Mouse (Mus musculus) intestine, embryonic 16.5 days (tissue): ENCODE measurements at regions not wholly inside any gene's neighbourhood (a gene's known extent, or its start where the extent isn't known, plus 50 kb on each side); places are given as distances from the start of the nearest gene placed in this dataset.

Experiments used
- ATAC-seq: fragments of 200-750 bp; cut with Nextera tagmentation; 2 replicates; pipeline ENCODE4 v1.8.0; 2017; ENCODE audit warnings: moderate TSS enrichment, moderate library complexity
- H3K27ac ChIP-seq: fragments of 300-500 bp; sonication (generic); 2 replicates; pipeline ENCODE4 v1.5.1; 2014; ENCODE audit warnings: mild to moderate bottlenecking, low read length
- H3K27me3 ChIP-seq: fragments of 300-500 bp; sonication (generic); replicated peaks from 2 replicates; pipeline ENCODE4 v1.6.1; 2014; ENCODE audit warnings: low read length, control low read depth, mixed read lengths; ENCODE audit not compliant: control insufficient read depth, insufficient read depth
- H3K36me3 ChIP-seq: fragments of 300-500 bp; sonication (generic); 2 replicates; pipeline ENCODE4 v1.6.1; 2014; ENCODE audit warnings: low read length, control low read depth; ENCODE audit not compliant: control insufficient read depth, insufficient read depth
- H3K4me1 ChIP-seq: fragments of 300-500 bp; sonication (generic); 2 replicates; pipeline ENCODE4 v1.6.1; 2014; ENCODE audit warnings: low read length, control low read depth, mixed read lengths; ENCODE audit not compliant: control insufficient read depth, insufficient read depth
- H3K4me2 ChIP-seq: fragments of 300-500 bp; sonication (generic); 2 replicates; pipeline ENCODE4 v1.6.1; 2014; ENCODE audit warnings: low read depth, low read length, control low read depth
- H3K4me3 ChIP-seq: fragments of 300-500 bp; sonication (generic); 2 replicates; pipeline ENCODE4 v1.5.1; 2014; ENCODE audit warnings: mild to moderate bottlenecking, low read length
- H3K9ac ChIP-seq: fragments of 300-500 bp; sonication (generic); 2 replicates; pipeline ENCODE4 v1.6.1; 2014; ENCODE audit warnings: low read depth, low read length
- H3K9me3 ChIP-seq: fragments of 300-500 bp; sonication (generic); 2 replicates; pipeline ENCODE4 v1.6.1; 2016; ENCODE audit warnings: low read length, control low read depth; ENCODE audit not compliant: control insufficient read depth
- WGBS: fragments of 180-500 bp; shearing (Covaris S2); extraction: QIAGEN DNeasy Blood & Tissue Kit; methylation state at CpG from one replicate; pipeline ENCODE4 v1.1.7; 2014; 5-methylcytosine and 5-hydroxymethylcytosine counted together

- Histone ChIP-seq H3K4me1 (peaks cover 4% of the 10 kb centered on the region; the same call in 1 of the 2 replicates), H3K9me3 (no peaks in the 10 kb centered on the region; the same call in 1 of the 2 replicates), H3K27me3 (no peaks in the 10 kb centered on the region), H3K36me3 (no peaks in the 10 kb centered on the region), H3K4me3 (no peak overlapping the region), H3K9ac (no peak overlapping the region), H3K4me2 (no peak overlapping the region), H3K27ac (no peak overlapping the region)
- WGBS, result 80% methylated on average over 9 of the region's 9 CpGs
- no peak for ATAC-seq
Observed at GRCm38 (mm10) chr6:22439871-22440270, 83.8 kb upstream of the Fam3c start.

GRCm38 (mm10) chr6:22429026-22429425, 73.0 kb upstream of the Fam3c start:
- WGBS, result 52% methylated on average over 3 of the region's 3 CpGs
- ATAC-seq, result no peak; the same call in 1 of the 2 replicates
- Histone ChIP-seq H3K4me3 (no peak overlapping the region), H3K4me2 (no peak overlapping the region), H3K27me3 (no peaks in the 10 kb centered on the region), H3K27ac (no peak overlapping the region; the same call in 1 of the 2 replicates), H3K9me3 (no peaks in the 10 kb centered on the region), H3K36me3 (no peaks in the 10 kb centered on the region), H3K9ac (no peak overlapping the region), H3K4me1 (no peaks in the 10 kb centered on the region)

GRCm38 (mm10) chr6:22424161-22424807, 68.2 kb upstream of the Fam3c start:
- Histone ChIP-seq H3K4me2 (no peak overlapping the region), H3K27ac (no peak overlapping the region), H3K9ac (no peak overlapping the region), H3K4me1 (no peaks in the 10 kb centered on the region; the same call in 1 of the 2 replicates), H3K36me3 (no peaks in the 10 kb centered on the region), H3K9me3 (no peaks in the 10 kb centered on the region), H3K4me3 (no peak overlapping the region), H3K27me3 (no peaks in the 10 kb centered on the region)
- 82% methylated on average over 10 of the region's 10 CpGs for WGBS
- ATAC-seq, result no peak

GRCm38 (mm10) chr6:22423070-22423980, 67.3 kb upstream of the Fam3c start:
- peak; percentile 80 for ATAC-seq
- Histone ChIP-seq H3K4me1 (no peaks in the 10 kb centered on the region; the same call in 1 of the 2 replicates), H3K27ac (no peak overlapping the region), H3K4me3 (no peak overlapping the region), H3K9me3 (no peaks in the 10 kb centered on the region), H3K36me3 (no peaks in the 10 kb centered on the region), H3K9ac (no peak overlapping the region), H3K4me2 (no peak overlapping the region), H3K27me3 (no peaks in the 10 kb centered on the region)
- 61% methylated on average over 9 of the region's 9 CpGs for WGBS

- H3K4me1 ChIP-seq, result no peaks in the 10 kb centered on the region; the same call in 1 of the 2 replicates
- H3K27me3 ChIP-seq, result no peaks in the 10 kb centered on the region
- H3K27ac ChIP-seq, result no peak overlapping the region
- 58% methylated on average over 2 of the region's 2 CpGs for WGBS
- no peaks in the 10 kb centered on the region for H3K36me3 ChIP-seq
- H3K4me3 ChIP-seq, result no peak overlapping the region
- no peak overlapping the region for H3K4me2 ChIP-seq
- ATAC-seq, result no peak
- H3K9me3 ChIP-seq, result no peaks in the 10 kb centered on the region
- H3K9ac ChIP-seq, result no peak overlapping the region
Observed at GRCm38 (mm10) chr6:22421551-22421950, 65.5 kb upstream of the Fam3c start.

GRCm38 (mm10) chr6:22418279-22418678, 62.2 kb upstream of the Fam3c start:
- Histone ChIP-seq H3K4me2 (no peak overlapping the region), H3K27me3 (no peaks in the 10 kb centered on the region), H3K9ac (no peak overlapping the region), H3K36me3 (no peaks in the 10 kb centered on the region), H3K9me3 (no peaks in the 10 kb centered on the region), H3K4me1 (no peaks in the 10 kb centered on the region; the same call in 1 of the 2 replicates), H3K4me3 (no peak overlapping the region), H3K27ac (no peak overlapping the region)
- ATAC-seq, result no peak
- WGBS, result 69% methylated on average over 4 of the region's 4 CpGs

GRCm38 (mm10) chr6:22417189-22417588, 61.1 kb upstream of the Fam3c start:
- H3K4me2 ChIP-seq, result no peak overlapping the region
- ATAC-seq, result peak; percentile 83
- H3K4me3 ChIP-seq, result no peak overlapping the region
- WGBS, result 48% methylated on average over 2 of the region's 2 CpGs
- H3K36me3 ChIP-seq, result no peaks in the 10 kb centered on the region
- H3K27ac ChIP-seq, result no peak overlapping the region
- no peaks in the 10 kb centered on the region for H3K9me3 ChIP-seq
- no peaks in the 10 kb centered on the region for H3K27me3 ChIP-seq
- no peaks in the 10 kb centered on the region for H3K4me1 ChIP-seq
- H3K9ac ChIP-seq, result no peak overlapping the region

- H3K4me1 ChIP-seq, result no peaks in the 10 kb centered on the region
- H3K4me3 ChIP-seq, result no peak overlapping the region
- no peak overlapping the region for H3K9ac ChIP-seq
- H3K9me3 ChIP-seq, result no peaks in the 10 kb centered on the region
- no peak for ATAC-seq
- H3K36me3 ChIP-seq, result no peaks in the 10 kb centered on the region
- WGBS, result 84% methylated on average over 2 of the region's 2 CpGs
- H3K27me3 ChIP-seq, result no peaks in the 10 kb centered on the region
- H3K27ac ChIP-seq, result no peak overlapping the region
- H3K4me2 ChIP-seq, result no peak overlapping the region
Observed at GRCm38 (mm10) chr6:22411796-22412195, 55.8 kb upstream of the Fam3c start.

- WGBS, result 55% methylated on average over 7 of the region's 7 CpGs
- H3K4me1 ChIP-seq, result no peaks in the 10 kb centered on the region
- no peaks in the 10 kb centered on the region for H3K27me3 ChIP-seq
- no peak overlapping the region for H3K4me2 ChIP-seq
- H3K36me3 ChIP-seq, result no peaks in the 10 kb centered on the region
- ATAC-seq, result no peak
- no peak overlapping the region for H3K4me3 ChIP-seq
- no peak overlapping the region for H3K9ac ChIP-seq
- no peaks in the 10 kb centered on the region for H3K9me3 ChIP-seq
- H3K27ac ChIP-seq, result no peak overlapping the region
Observed at GRCm38 (mm10) chr6:22408808-22409589, 53.0 kb upstream of the Fam3c start.
